Mouse (Mus musculus): ENCODE data around the gene Elf2.
"Not testable (repeated sequence)": the region's sequence is repeated elsewhere in the genome, so short reads cannot be mapped to it uniquely, and the experiment has no call there.

- not testable (repeated sequence) for TF ChIP-seq CTCF (conservative IDR thresholded peaks at IDR 0.05 in 1 of 2, IDR thresholded peaks at IDR 0.05 in 1 of 2; ENCODE audit: low read depth in 2 of 2, low read length in 2 of 2); ZMIZ1 (IDR thresholded peaks at IDR 0.05; ENCODE audit: low read depth, low read length); UBTF (IDR thresholded peaks at IDR 0.05; ENCODE audit: low read depth, low read length); RAD21 (IDR thresholded peaks at IDR 0.05; ENCODE audit: low read depth, low read length)
These were observed 124.1 kb downstream of the Elf2 start for GRCm38 (mm10) chr3:51216351-51216750.
